Mouse (Mus musculus) hindbrain, embryonic 14.5 days (tissue): ENCODE results near the gene Zyx. TPM values are rescaled to one million over a fixed set of nuclear protein-coding genes. Genes with fewer than 3 reads are reported as not detected.
A peak's percentile ranks its signal among the peaks of the same experiment; 100 is the strongest.

ENCODE experiments used
- ATAC-seq: fragments of 200-750 bp; cut with Nextera tagmentation; 2 replicates; pipeline ENCODE4 v1.8.0; 2017; ENCODE audit warnings: moderate number of reproducible peaks, mild to moderate bottlenecking, moderate TSS enrichment, moderate library complexity; ENCODE audit not compliant: low FRiP score
- DNase-seq: peaks from one replicate; pipeline ENCODE4 v3.0.0-alpha.2; 2015; ENCODE audit warnings: low spot score
- H3K27ac ChIP-seq: fragments of 300-500 bp; sonication (generic); 2 replicates; pipeline ENCODE4 v1.5.1; 2014; ENCODE audit warnings: mild to moderate bottlenecking, moderate library complexity
- H3K27me3 ChIP-seq: fragments of 300-500 bp; sonication (generic); 2 replicates; pipeline ENCODE4 v1.6.1; 2014; ENCODE audit warnings: mild to moderate bottlenecking, low read length, mixed read lengths; ENCODE audit not compliant: control insufficient read depth, insufficient read depth
- H3K36me3 ChIP-seq: fragments of 300-500 bp; sonication (generic); replicated peaks from 2 replicates; pipeline ENCODE4 v1.6.1; 2014; ENCODE audit not compliant: control insufficient read depth, insufficient read depth
- H3K4me1 ChIP-seq: fragments of 300-500 bp; sonication (generic); replicated peaks from 2 replicates; pipeline ENCODE4 v1.6.1; 2014; ENCODE audit warnings: antibody characterized with exemption, low read length, mixed read lengths; ENCODE audit not compliant: control insufficient read depth, insufficient read depth
- H3K4me2 ChIP-seq: fragments of 300-500 bp; sonication (generic); replicated peaks from 2 replicates; pipeline ENCODE4 v1.6.1; 2014; ENCODE audit warnings: mild to moderate bottlenecking, moderate library complexity
- H3K4me3 ChIP-seq: fragments of 300-500 bp; sonication (generic); replicated peaks from 2 replicates; pipeline ENCODE4 v1.5.1; 2014; ENCODE audit warnings: mild to moderate bottlenecking, low read length
- H3K9ac ChIP-seq: fragments of 300-500 bp; sonication (generic); 2 replicates; pipeline ENCODE4 v1.6.1; 2014
- H3K9me3 ChIP-seq: fragments of 300-500 bp; sonication (generic); 2 replicates; pipeline ENCODE4 v1.6.1; 2016; ENCODE audit warnings: low read length; ENCODE audit not compliant: control insufficient read depth
- WGBS: fragments of 180-500 bp; shearing (Covaris S2); extraction: QIAGEN DNeasy Blood & Tissue Kit; methylation state at CpG from one replicate; pipeline ENCODE4 v1.1.7; 2014; 5-methylcytosine and 5-hydroxymethylcytosine counted together
- polyA plus RNA-seq: library from polyadenylated mRNA; unstranded; fragments of >200 nt; fragmentation: Nextera tagmentation; extraction: Ambion mirVana; gene quantifications from 2 replicates; pipeline ENCODE4 v1.2.1, GENCODE M21; 2014

Zyx gene
- polyA plus RNA-seq, 1 experiment from 2014 or later: 56.6 TPM

GRCm38 (mm10) chr6:42348281-42349005, 987 bp upstream of the Zyx start:
- 0 out of 2 replicates have a peak, but pooled peaks cover 11% of the 10 kb centered on the region for H3K36me3 ChIP-seq
- H3K4me2 ChIP-seq: peak overlapping the region; percentile 83
- peaks cover 17% of the 10 kb centered on the region for H3K4me1 ChIP-seq
- no peaks in the 10 kb centered on the region for H3K9me3 ChIP-seq
- H3K27ac ChIP-seq: no peak overlapping the region
- peak overlapping the region; percentile 94 for H3K4me3 ChIP-seq
- 0 out of 2 replicates have a peak overlapping the region, but pooled peaks have one; percentile 1 for H3K9ac ChIP-seq
- ATAC-seq (no peak), DNase-seq (no peak)
- WGBS: 35% methylated on average over 12 of the region's 12 CpGs
- H3K27me3 ChIP-seq: no peaks in the 10 kb centered on the region

GRCm38 (mm10) chr6:42349006-42349425, 414 bp upstream of the Zyx start:
- under 1% methylated on average over 11 of the region's 11 CpGs for WGBS
- Histone ChIP-seq H3K27ac (peak overlapping the region; percentile 79), H3K36me3 (0 out of 2 replicates have a peak, but pooled peaks cover 11% of the 10 kb centered on the region), H3K27me3 (no peaks in the 10 kb centered on the region), H3K4me2 (peak overlapping the region; percentile 83), H3K4me1 (peaks cover 18% of the 10 kb centered on the region), H3K4me3 (peak overlapping the region; percentile 94), H3K9ac (peak overlapping the region; percentile 91), H3K9me3 (no peaks in the 10 kb centered on the region)
- ATAC-seq: peak; percentile 9; the same call in 1 of the 2 replicates
- peak; percentile 69 for DNase-seq

- no peaks in the 10 kb centered on the region for H3K27me3 ChIP-seq
- H3K4me1 ChIP-seq: peaks cover 22% of the 10 kb centered on the region
- H3K9me3 ChIP-seq: no peaks in the 10 kb centered on the region
- peak overlapping the region; percentile 79 for H3K27ac ChIP-seq
- DNase-seq (peak; percentile 78), ATAC-seq (peak; percentile 63)
- peak overlapping the region; percentile 94 for H3K4me3 ChIP-seq
- WGBS: under 1% methylated on average over 46 of the region's 72 CpGs
- peaks cover 15% of the 10 kb centered on the region; the same call in 1 of the 2 replicates for H3K36me3 ChIP-seq
- peak overlapping the region; percentile 91 for H3K9ac ChIP-seq
- peak overlapping the region; percentile 83 for H3K4me2 ChIP-seq
These were observed 864 bp downstream of the Zyx start for GRCm38 (mm10) chr6:42350021-42350967.

- ATAC-seq (no peak), DNase-seq (no peak)
- peaks cover 22% of the 10 kb centered on the region for H3K4me1 ChIP-seq
- H3K27ac ChIP-seq: no peak overlapping the region
- peak overlapping the region; percentile 83 for H3K4me2 ChIP-seq
- H3K4me3 ChIP-seq: peak overlapping the region; percentile 94
- H3K9me3 ChIP-seq: no peaks in the 10 kb centered on the region
- WGBS: 38% methylated on average over 13 of the region's 13 CpGs
- H3K36me3 ChIP-seq: peaks cover 24% of the 10 kb centered on the region
- no peaks in the 10 kb centered on the region for H3K27me3 ChIP-seq
- peak overlapping the region; percentile 91 for H3K9ac ChIP-seq
These were observed 1.7 kb downstream of the Zyx start for GRCm38 (mm10) chr6:42350968-42351775.

- Histone ChIP-seq H3K9ac (no peak overlapping the region), H3K4me2 (no peak overlapping the region), H3K4me1 (peaks cover 22% of the 10 kb centered on the region), H3K27ac (no peak overlapping the region), H3K9me3 (no peaks in the 10 kb centered on the region), H3K27me3 (no peaks in the 10 kb centered on the region), H3K36me3 (peaks cover 31% of the 10 kb centered on the region), H3K4me3 (0 out of 2 replicates have a peak overlapping the region, but pooled peaks have one; percentile 0)
- ATAC-seq (no peak), DNase-seq (no peak)
- 88% methylated on average over 7 of the region's 7 CpGs for WGBS
These were observed 2.5 kb downstream of the Zyx start for GRCm38 (mm10) chr6:42351776-42352485.

GRCm38 (mm10) chr6:42352486-42352846, 3.0 kb downstream of the Zyx start:
- H3K9me3 ChIP-seq: no peaks in the 10 kb centered on the region
- H3K4me1 ChIP-seq: peaks cover 22% of the 10 kb centered on the region
- DNase-seq: no peak
- no peak for ATAC-seq
- peaks cover 37% of the 10 kb centered on the region for H3K36me3 ChIP-seq
- H3K4me3 ChIP-seq: no peak overlapping the region
- no peak overlapping the region for H3K4me2 ChIP-seq
- 97% methylated on average over 1 of the region's 1 CpGs for WGBS
- no peaks in the 10 kb centered on the region for H3K27me3 ChIP-seq
- H3K9ac ChIP-seq: no peak overlapping the region
- H3K27ac ChIP-seq: no peak overlapping the region

- ATAC-seq: no peak
- Histone ChIP-seq H3K9me3 (no peaks in the 10 kb centered on the region), H3K4me1 (peaks cover 22% of the 10 kb centered on the region), H3K27ac (no peak overlapping the region), H3K36me3 (peaks cover 44% of the 10 kb centered on the region), H3K4me2 (no peak overlapping the region), H3K4me3 (no peak overlapping the region), H3K27me3 (no peaks in the 10 kb centered on the region), H3K9ac (no peak overlapping the region)
- DNase-seq: no peak
- WGBS: 88% methylated on average over 8 of the region's 8 CpGs
These were observed 3.8 kb downstream of the Zyx start for GRCm38 (mm10) chr6:42353180-42353579.
